Mouse (Mus musculus) Muller cell, postnatal 12 days (primary cell): ENCODE measurements around the gene Ffar2.

Source experiments
- DNase-seq: peaks from one replicate; pipeline ENCODE4 v3.0.0-alpha.2; 2015; ENCODE audit errors: inconsistent ontology term

Gene Ffar2

DNA sequence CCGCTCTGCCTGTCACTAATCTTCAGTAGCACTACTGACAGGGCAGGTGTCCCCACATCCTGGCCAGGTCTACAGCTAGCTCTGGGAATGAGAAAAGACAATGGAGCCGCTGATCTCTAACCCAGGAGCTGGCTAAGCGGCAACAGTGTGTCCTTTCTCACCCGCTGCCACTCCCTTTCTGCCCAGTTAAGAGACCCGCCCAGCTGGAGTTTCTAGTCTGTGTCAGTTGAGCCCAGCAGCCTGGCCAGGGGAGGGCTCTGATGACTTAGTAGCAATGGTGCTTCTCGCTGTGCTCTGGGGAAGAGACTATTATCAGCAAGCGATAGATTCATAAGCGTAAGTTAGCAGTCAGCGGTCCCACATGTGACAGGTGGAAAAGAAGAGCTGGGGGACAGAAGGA, 54.3 kb downstream of the Ffar2 start:
- no peak for DNase-seq
